Mouse (Mus musculus) neural tube, embryonic 13.5 days (tissue): ENCODE data around the gene Ncan. TPM values are rescaled to one million over a fixed set of nuclear protein-coding genes. Genes with fewer than 3 reads are reported as not detected.

Experiments used
- ATAC-seq: fragments of 200-750 bp; cut with Nextera tagmentation; 2 replicates; pipeline ENCODE4 v1.8.0; 2017; ENCODE audit warnings: low read depth, mild to moderate bottlenecking, moderate TSS enrichment, moderate library complexity
- H3K27ac ChIP-seq: fragments of 300-500 bp; sonication (generic); replicated peaks from 2 replicates; pipeline ENCODE4 v1.5.1; 2015; ENCODE audit warnings: moderate library complexity, mild to moderate bottlenecking, inconsistent platforms
- H3K27me3 ChIP-seq: fragments of 300-500 bp; sonication (generic); 2 replicates; pipeline ENCODE4 v1.6.1; 2015; ENCODE audit warnings: mild to moderate bottlenecking, inconsistent platforms
- H3K36me3 ChIP-seq: fragments of 300-500 bp; sonication (generic); 2 replicates; pipeline ENCODE4 v1.6.1; 2015; ENCODE audit warnings: mild to moderate bottlenecking, inconsistent platforms
- H3K4me1 ChIP-seq: fragments of 300-500 bp; sonication (generic); replicated peaks from 2 replicates; pipeline ENCODE4 v1.6.1; 2015; ENCODE audit warnings: inconsistent platforms
- H3K4me2 ChIP-seq: fragments of 300-500 bp; sonication (generic); 2 replicates; pipeline ENCODE4 v1.6.1; 2015; ENCODE audit warnings: inconsistent platforms, mild to moderate bottlenecking, moderate library complexity
- H3K4me3 ChIP-seq: fragments of 300-500 bp; sonication (generic); 2 replicates; pipeline ENCODE4 v1.5.1; 2015; ENCODE audit warnings: mild to moderate bottlenecking, inconsistent platforms
- H3K9ac ChIP-seq: fragments of 300-500 bp; sonication (generic); 2 replicates; pipeline ENCODE4 v1.6.1; 2015; ENCODE audit warnings: moderate library complexity, mild to moderate bottlenecking, inconsistent platforms
- H3K9me3 ChIP-seq: fragments of 300-500 bp; sonication (generic); 2 replicates; pipeline ENCODE4 v1.6.1; 2016; ENCODE audit warnings: inconsistent platforms
- WGBS: fragments of 180-500 bp; shearing (Covaris S2); methylation state at CpG from one replicate; pipeline ENCODE4 v1.1.7; 2015; 5-methylcytosine and 5-hydroxymethylcytosine counted together
- polyA plus RNA-seq: library from polyadenylated mRNA; unstranded; fragments of >200 nt; fragmentation: Nextera tagmentation; extraction: Ambion mirVana; gene quantifications from 2 replicates; pipeline ENCODE4 v1.2.1, GENCODE M21; 2015

Ncan gene
- polyA plus RNA-seq, 1 experiment from 2014 or later: 131 TPM

- no peaks in the 10 kb centered on the region for H3K9me3 ChIP-seq
- H3K4me3 ChIP-seq: no peak overlapping the region
- H3K27ac ChIP-seq: no peak overlapping the region
- no peak for ATAC-seq
- peaks cover 15% of the 10 kb centered on the region for H3K4me1 ChIP-seq
- H3K4me2 ChIP-seq: no peak overlapping the region
- peaks cover 17% of the 10 kb centered on the region; the same call in 1 of the 2 replicates for H3K27me3 ChIP-seq
- WGBS: 54% methylated on average over 2 of the region's 2 CpGs
- H3K36me3 ChIP-seq: no peaks in the 10 kb centered on the region
- no peak overlapping the region for H3K9ac ChIP-seq
These were observed 2.2 kb upstream of the Ncan start for GRCm38 (mm10) chr8:70122863-70123262.

DNA sequence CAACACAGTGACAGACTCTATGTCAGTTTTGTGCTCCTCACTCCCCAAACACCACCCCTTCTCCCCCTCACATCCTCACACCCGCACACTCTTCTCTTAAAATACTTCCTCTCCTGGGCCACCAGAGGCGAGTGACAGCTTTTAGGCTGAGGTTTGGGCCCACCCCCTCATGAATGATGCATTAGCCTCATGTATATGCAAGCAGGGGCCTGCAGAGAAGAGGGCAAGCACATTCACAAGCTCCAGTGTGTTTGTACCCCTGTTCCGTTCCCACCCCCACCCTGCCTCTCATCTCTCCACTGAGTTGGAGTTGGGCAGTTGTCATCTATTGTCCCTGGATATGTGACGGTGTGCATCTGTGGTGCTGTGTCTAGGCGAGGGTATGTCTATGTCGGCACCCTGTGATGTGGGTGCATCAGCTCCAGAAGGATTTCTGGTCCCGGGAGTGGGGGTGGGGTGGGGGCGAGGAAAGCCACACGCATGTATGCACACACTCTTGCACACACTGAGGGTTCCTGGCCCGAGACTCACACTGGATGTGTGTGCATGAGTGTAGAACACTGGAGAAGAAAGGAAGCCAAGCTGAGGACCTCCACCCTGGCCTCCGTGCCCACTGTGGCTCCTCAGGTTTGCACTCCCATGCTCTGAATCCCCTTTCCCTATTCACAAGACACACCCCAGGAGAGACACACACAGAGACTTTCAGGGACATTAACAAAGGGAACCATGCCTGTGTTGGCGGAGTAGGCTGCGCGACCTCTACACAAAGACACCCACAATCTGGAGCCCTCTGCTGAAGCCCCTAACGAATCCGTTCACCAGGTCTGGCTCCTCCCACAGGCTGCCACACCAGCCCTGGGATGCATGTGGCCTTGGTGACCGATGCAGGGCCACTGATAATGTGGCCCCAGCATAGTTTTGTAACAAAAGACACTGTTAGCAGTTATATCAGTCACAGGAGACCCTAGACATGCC is 1.7 kb downstream of the Ncan start:
- Histone ChIP-seq H3K36me3 (peaks cover 28% of the 10 kb centered on the region), H3K27me3 (peaks cover 44% of the 10 kb centered on the region), H3K9me3 (no peaks in the 10 kb centered on the region), H3K4me1 (peaks cover 31% of the 10 kb centered on the region), H3K4me2 (peak overlapping the region; percentile 82), H3K9ac (peak overlapping the region; percentile 89), H3K27ac (peak overlapping the region; percentile 97), H3K4me3 (peak overlapping the region; percentile 76)
- ATAC-seq: peak; percentile 82
- WGBS: 3% methylated on average over 17 of the region's 17 CpGs

GRCm38 (mm10) chr8:70117611-70118010 is 3.1 kb downstream of the Ncan start:
- Histone ChIP-seq H3K4me3 (peak overlapping the region; percentile 76), H3K27me3 (peaks cover 47% of the 10 kb centered on the region), H3K4me1 (peaks cover 36% of the 10 kb centered on the region), H3K36me3 (peaks cover 42% of the 10 kb centered on the region), H3K27ac (no peak overlapping the region), H3K9me3 (no peaks in the 10 kb centered on the region), H3K9ac (peak overlapping the region; percentile 89), H3K4me2 (peak overlapping the region; percentile 82)
- no peak for ATAC-seq
- WGBS: 11% methylated on average over 9 of the region's 9 CpGs

GRCm38 (mm10) chr8:70114892-70115291 is 5.8 kb downstream of the Ncan start:
- Histone ChIP-seq H3K36me3 (peaks cover 69% of the 10 kb centered on the region), H3K9me3 (no peaks in the 10 kb centered on the region), H3K4me3 (no peak overlapping the region), H3K9ac (no peak overlapping the region), H3K4me1 (peaks cover 45% of the 10 kb centered on the region), H3K4me2 (no peak overlapping the region), H3K27ac (no peak overlapping the region), H3K27me3 (peaks cover 64% of the 10 kb centered on the region)
- 72% methylated on average over 13 of the region's 13 CpGs for WGBS
- ATAC-seq: no peak

GRCm38 (mm10) chr8:70114488-70114887 is 6.2 kb downstream of the Ncan start:
- Histone ChIP-seq H3K36me3 (peaks cover 73% of the 10 kb centered on the region), H3K9me3 (no peaks in the 10 kb centered on the region), H3K27ac (no peak overlapping the region), H3K4me3 (no peak overlapping the region), H3K27me3 (peaks cover 64% of the 10 kb centered on the region), H3K4me1 (peaks cover 50% of the 10 kb centered on the region), H3K4me2 (no peak overlapping the region), H3K9ac (0 out of 2 replicates have a peak overlapping the region, but pooled peaks have one; percentile 17)
- no peak for ATAC-seq
- WGBS: 23% methylated on average over 6 of the region's 6 CpGs

- no peak for ATAC-seq
- no peak overlapping the region for H3K4me2 ChIP-seq
- H3K4me3 ChIP-seq: no peak overlapping the region
- peaks cover 93% of the 10 kb centered on the region for H3K36me3 ChIP-seq
- no peaks in the 10 kb centered on the region for H3K9me3 ChIP-seq
- H3K27ac ChIP-seq: no peak overlapping the region
- peak overlapping the region; percentile 31; the same call in 1 of the 2 replicates for H3K9ac ChIP-seq
- 8% methylated on average over 43 of the region's 43 CpGs for WGBS
- peaks cover 36% of the 10 kb centered on the region for H3K4me1 ChIP-seq
- peaks cover 64% of the 10 kb centered on the region for H3K27me3 ChIP-seq
These were observed 8.2 kb downstream of the Ncan start for GRCm38 (mm10) chr8:70112401-70113016.

DNA sequence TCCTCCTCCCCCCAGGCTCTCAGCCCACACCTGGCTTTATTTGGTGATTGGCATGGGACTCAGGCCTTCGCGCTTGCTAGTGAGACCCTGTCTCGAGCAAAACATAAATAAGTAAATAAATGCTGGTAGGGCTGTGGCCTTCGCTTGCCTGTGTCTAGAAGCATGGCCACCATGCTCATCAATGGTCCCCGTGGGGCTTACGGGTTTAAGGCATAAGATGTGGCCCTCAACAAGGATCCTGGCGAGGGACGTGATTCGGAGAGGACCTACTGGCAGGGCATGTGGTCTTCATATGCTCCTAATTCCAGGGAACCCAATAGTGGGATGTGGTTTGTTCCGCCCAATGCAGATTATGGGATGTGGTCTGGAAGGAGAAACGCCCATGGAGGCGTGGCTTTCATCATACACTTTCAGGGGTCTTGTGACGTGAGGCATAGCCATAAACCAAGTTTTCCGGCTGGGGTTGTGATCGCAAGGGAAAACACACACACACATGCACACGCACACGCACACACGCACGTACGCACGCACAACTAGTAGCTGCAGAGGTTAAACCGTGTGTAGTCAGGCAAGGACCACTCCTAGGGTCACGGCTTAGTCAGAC is 9.4 kb downstream of the Ncan start:
- Histone ChIP-seq H3K4me3 (no peak overlapping the region), H3K9me3 (no peaks in the 10 kb centered on the region), H3K27me3 (peaks cover 55% of the 10 kb centered on the region), H3K4me2 (no peak overlapping the region), H3K36me3 (peaks cover 100% of the 10 kb centered on the region), H3K9ac (no peak overlapping the region), H3K27ac (no peak overlapping the region), H3K4me1 (peaks cover 27% of the 10 kb centered on the region)
- 56% methylated on average over 23 of the region's 23 CpGs for WGBS
- 0 out of 2 replicates have a peak, but pooled peaks have one; percentile 16 for ATAC-seq

- Histone ChIP-seq H3K27me3 (peaks cover 47% of the 10 kb centered on the region), H3K9ac (no peak overlapping the region), H3K36me3 (peaks cover 99% of the 10 kb centered on the region), H3K27ac (no peak overlapping the region), H3K9me3 (no peaks in the 10 kb centered on the region), H3K4me2 (no peak overlapping the region), H3K4me1 (peaks cover 26% of the 10 kb centered on the region), H3K4me3 (no peak overlapping the region)
- ATAC-seq: no peak
- 90% methylated on average over 2 of the region's 2 CpGs for WGBS
These were observed 10.2 kb downstream of the Ncan start for GRCm38 (mm10) chr8:70110451-70110850.

DNA sequence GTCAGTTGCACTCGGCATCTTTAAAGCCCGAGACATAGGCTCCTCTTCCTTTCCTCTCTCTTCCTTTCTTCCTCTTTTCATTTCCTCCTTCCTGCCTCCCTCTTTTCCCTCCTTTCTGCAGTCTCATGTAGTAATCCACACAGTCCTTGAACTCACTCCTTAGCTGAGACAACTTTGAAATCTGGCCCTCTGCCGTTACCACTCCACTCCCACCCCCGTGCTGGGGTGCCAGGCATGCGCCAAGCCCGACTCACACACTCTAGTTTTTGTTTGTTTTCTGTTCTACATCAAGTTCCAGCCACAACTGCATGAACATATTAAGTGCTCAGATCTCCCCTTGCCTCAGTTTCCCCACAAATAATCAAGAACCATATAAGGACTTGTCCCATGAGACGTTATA is 15.8 kb downstream of the Ncan start:
- H3K9me3 ChIP-seq: no peaks in the 10 kb centered on the region
- no peak for ATAC-seq
- peaks cover 17% of the 10 kb centered on the region for H3K4me1 ChIP-seq
- H3K4me3 ChIP-seq: no peak overlapping the region
- WGBS: 80% methylated on average over 7 of the region's 7 CpGs
- no peak overlapping the region for H3K27ac ChIP-seq
- H3K36me3 ChIP-seq: peaks cover 92% of the 10 kb centered on the region
- no peaks in the 10 kb centered on the region for H3K27me3 ChIP-seq
- H3K4me2 ChIP-seq: no peak overlapping the region
- no peak overlapping the region for H3K9ac ChIP-seq

DNA sequence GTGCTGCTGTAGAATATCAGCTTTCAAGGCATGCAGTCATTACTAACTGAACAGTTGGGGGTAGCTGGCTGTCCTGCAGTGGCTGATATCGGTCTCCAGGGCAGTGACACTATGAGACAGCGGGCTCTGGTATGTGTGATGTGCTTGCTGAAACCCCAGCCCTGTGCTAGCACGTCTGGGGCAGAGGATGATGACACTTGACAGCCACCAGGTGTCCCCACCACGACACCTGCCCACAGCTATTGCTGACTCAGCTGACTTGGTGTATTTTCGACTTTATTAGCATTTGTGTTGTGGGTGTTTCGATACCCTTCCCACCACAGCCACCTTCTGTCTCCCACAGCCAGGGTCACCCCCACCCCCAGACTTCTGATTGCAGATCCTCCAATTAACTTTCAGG is 16.2 kb downstream of the Ncan start:
- peaks cover 92% of the 10 kb centered on the region for H3K36me3 ChIP-seq
- WGBS: 12% methylated on average over 6 of the region's 6 CpGs
- H3K4me3 ChIP-seq: no peak overlapping the region
- ATAC-seq: peak; percentile 57; the same call in 1 of the 2 replicates
- H3K9me3 ChIP-seq: no peaks in the 10 kb centered on the region
- no peak overlapping the region for H3K4me2 ChIP-seq
- H3K27ac ChIP-seq: no peak overlapping the region
- H3K27me3 ChIP-seq: no peaks in the 10 kb centered on the region
- H3K9ac ChIP-seq: no peak overlapping the region
- peaks cover 13% of the 10 kb centered on the region for H3K4me1 ChIP-seq

GRCm38 (mm10) chr8:70100241-70100640 is 20.4 kb downstream of the Ncan start:
- 88% methylated on average over 8 of the region's 8 CpGs for WGBS
- H3K27me3 ChIP-seq: no peaks in the 10 kb centered on the region
- no peak overlapping the region for H3K27ac ChIP-seq
- H3K4me3 ChIP-seq: no peak overlapping the region
- H3K4me2 ChIP-seq: no peak overlapping the region
- peaks cover 9% of the 10 kb centered on the region for H3K4me1 ChIP-seq
- peaks cover 93% of the 10 kb centered on the region for H3K36me3 ChIP-seq
- H3K9me3 ChIP-seq: no peaks in the 10 kb centered on the region
- H3K9ac ChIP-seq: no peak overlapping the region
- no peak for ATAC-seq

DNA sequence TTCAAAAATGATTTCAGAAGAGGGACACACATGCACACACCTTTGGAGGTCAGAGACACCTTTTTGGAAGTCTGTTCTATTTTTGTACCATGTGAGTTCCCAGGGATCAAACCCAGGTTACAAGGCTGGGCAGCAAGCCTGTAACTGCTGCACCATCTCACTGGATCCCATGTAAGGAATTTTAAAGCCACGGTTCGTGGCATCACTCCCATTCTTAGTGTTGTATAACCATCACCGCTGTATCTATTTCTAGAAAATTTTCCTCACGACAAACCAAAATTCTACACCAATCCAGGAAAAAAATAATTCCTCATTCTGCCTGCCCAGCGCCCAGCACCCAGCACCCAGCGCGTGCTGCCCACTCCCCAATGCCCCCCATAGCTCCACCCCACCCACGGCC is 21.4 kb downstream of the Ncan start:
- no peak overlapping the region for H3K4me3 ChIP-seq
- no peaks in the 10 kb centered on the region for H3K9me3 ChIP-seq
- H3K4me2 ChIP-seq: no peak overlapping the region
- 71% methylated on average over 8 of the region's 8 CpGs for WGBS
- H3K27ac ChIP-seq: no peak overlapping the region
- H3K27me3 ChIP-seq: no peaks in the 10 kb centered on the region
- no peak overlapping the region for H3K9ac ChIP-seq
- H3K4me1 ChIP-seq: peaks cover under 1% of the 10 kb centered on the region; the same call in 1 of the 2 replicates
- no peak for ATAC-seq
- H3K36me3 ChIP-seq: peaks cover 99% of the 10 kb centered on the region
